Mouse (Mus musculus): ENCODE data around the gene Eif1.
"Not testable (repeated sequence)": the region's sequence is repeated elsewhere in the genome, so short reads cannot be mapped to it uniquely, and the experiment has no call there.

Gene Eif1

GRCm38 (mm10) chr11:100313424-100313823 is 6.3 kb upstream of the Eif1 start:
- DNase-seq: no peak

DNA sequence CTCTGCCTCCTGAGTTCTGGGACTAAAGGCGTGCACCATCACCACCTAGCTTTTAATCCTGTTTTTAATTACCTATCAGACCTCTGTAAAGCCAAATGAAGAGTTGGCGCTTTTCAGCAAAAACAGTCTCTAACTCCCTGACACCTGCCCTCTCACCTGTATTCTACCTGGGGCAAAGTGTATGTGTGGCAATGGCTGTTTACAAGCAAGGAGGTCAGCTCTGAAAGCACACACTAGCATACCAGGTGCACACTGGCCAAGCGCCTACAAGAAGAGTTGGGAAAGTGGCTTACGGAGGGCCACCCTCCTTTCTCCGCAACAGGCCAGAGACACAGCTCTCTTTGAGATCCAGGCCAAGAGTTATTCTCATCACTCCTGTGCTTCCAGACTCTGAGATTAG is 4.2 kb upstream of the Eif1 start:
- DNase-seq: no peak

DNA sequence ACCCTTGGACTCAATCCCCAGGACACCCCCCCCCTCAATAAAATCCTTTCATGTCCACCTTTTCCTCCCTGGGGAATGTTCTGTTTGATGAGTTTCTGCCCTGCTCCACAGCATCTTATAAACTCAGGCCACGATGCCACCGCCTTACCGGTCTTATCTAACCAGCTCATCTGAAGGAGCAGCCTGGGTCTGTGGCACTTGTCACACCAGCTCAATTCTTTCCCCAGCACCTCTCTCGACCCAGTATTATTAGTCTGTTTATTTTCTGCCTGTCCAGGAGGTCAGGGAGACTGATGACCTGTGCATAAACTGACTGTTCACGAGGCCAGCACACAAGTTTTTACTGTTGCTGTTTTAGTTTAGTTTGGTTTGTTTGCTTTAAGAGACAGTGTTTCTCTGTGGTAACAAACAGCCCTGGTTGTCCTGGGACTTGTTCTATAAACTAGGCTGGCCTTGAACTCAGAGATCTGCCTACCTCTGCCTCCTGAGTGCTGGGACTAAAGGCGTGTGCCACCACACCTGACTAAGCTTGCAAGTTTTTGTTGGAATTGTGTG is 1.8 kb upstream of the Eif1 start:
- DNase-seq: no peak

- DNase-seq: peak; percentile 36 to 51
Observed at GRCm38 (mm10) chr11:100318529-100319451, 895 bp upstream of the Eif1 start.

GRCm38 (mm10) chr11:100320172-100320630 is 516 bp downstream of the Eif1 start:
- peak; percentile 98 for DNase-seq

DNA sequence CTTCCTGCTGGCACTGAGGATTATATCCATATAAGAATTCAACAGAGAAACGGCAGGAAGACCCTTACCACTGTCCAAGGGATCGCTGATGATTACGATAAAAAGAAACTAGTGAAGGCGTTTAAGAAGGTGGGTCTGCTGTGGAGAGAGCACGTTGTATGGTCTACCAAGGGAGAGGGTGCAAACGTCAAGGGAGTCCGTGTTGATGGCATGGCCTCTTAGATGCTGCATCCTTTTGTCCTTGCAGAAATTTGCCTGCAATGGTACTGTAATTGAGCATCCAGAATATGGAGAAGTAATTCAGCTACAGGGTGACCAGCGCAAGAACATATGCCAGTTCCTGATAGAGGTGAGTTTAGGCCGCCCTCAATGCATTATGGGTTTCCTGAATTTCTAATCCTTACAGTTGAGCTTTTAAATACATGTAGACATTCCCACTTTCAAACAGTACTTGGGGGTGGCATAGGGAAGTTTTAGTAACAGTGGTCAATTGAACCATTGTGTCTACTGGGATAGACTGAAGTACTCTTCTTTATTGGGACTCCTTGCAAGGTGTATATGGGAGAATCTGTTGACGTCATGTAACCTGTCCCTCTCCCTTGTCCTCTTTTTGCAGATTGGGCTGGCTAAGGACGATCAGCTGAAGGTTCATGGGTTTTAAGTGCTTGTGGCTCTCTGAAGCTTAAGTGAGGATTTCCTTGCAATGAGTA is 1.2 kb downstream of the Eif1 start:
- DNase-seq: not testable (repeated sequence)

DNA sequence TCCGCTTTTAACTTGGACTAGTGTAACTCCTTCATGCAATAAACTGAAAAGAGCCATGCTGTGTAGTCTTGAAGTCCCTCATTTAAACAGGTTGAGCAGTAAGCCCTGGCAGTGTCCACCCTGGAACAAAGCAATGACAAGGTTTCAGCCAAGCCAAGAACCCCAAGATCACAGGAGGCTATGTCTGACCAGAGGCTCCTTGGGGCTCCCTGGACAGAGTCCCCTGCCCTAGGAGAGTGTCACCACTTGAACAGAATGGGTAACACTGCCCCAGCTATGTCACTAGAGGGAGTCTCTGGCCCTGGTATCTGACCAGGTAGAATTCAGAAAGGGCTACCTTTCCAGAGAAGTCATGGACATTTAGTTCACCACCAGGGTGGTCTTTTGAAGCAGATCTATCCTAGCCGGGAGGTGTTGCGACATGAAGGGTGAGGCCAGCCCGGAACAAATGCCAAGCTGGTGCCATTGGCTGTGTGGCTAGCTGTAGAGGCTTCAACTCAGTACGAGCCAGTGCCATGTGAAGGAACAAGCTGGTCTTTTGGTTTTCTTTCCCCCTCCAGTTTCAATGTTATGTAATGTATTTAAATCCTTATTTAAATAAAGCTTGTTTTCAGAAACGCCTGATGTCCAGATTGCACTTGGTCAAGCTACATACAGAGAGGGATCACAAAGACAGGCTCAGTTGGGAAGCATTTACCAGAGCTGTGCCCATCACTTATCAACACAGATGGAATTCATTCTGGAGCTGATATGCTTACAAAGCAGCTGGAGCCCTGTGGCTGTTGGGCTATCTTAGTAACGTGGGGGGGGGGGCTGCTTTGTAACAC is 2.0 kb downstream of the Eif1 start:
- not testable (repeated sequence) for DNase-seq

DNA sequence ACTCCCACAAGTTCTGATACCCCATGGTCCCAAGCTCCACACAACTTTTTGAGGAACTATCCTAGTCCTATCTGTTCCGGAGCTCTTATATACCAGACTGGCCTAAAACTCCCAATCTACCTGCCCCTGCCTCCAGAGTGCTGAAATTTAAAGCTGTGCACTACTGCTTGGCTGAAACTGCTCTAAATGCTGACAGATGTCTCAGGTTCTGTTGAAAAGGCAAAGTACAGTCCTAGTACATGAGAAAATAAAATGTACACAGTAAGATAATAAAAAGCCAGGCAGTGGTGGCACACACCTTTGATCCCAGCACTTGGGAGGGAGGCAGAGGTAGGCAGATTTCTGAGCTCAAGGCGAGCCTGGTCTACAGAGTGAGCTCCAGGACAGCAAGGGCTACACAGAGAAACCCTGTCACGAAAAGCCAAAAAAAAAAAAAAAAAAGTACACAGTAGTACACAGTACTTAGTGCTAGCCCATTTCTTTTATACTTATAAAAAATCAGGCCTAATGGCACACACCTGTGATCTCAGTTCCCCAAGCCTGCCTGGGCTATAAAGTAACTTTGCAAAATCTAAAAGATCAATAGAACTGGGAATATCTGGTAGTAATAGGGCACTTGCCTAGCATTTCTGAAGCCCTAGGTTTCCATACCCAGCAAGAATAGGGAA is 3.0 kb downstream of the Eif1 start:
- no peak for DNase-seq

GRCm38 (mm10) chr11:100323578-100323977 is 3.9 kb downstream of the Eif1 start:
- peak; percentile 74 to 83 for DNase-seq

GRCm38 (mm10) chr11:100325062-100325629 is 5.5 kb downstream of the Eif1 start:
- DNase-seq: no peak

- DNase-seq: no peak
Observed at GRCm38 (mm10) chr11:100327316-100327715, 7.6 kb downstream of the Eif1 start.

DNA sequence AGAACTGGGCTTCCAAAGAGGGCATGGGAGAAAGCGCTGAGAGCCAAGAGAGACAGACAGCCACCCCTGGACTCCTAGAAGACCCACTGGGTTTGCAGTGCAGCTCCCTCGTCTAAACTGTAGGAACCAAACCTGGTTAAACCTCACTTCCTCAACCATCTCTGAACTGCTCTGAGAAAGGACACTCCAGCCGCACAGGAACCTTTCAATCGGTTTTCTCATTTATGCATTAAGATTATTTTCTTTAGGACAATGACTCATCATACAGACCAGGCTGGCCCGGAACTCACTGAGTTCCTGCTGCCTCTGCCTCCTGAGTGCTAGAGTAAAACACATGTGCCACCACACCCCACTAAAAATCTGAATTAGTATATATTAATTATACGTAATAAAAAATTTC is 8.1 kb downstream of the Eif1 start:
- no peak for DNase-seq

DNA sequence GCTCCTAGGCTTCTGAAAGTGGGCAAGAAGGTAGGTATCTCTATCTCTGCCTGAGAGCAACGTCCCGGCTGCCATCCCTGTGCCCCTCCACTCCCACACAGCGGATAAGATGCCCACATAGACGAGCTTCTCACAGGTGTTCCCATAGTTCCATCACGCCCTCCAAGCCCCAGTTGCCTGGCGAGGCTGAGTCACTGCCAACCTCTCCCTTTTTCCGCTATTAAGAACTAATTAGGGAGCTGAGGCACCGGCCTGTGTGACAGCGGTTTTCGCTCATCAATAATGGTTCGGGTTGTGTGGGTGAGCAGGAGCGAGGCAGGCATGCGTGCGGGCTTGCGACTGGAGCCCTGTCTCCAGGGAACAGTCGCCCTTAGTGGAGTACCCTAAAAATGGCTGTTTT is 10.6 kb downstream of the Eif1 start:
- DNase-seq: no peak

GRCm38 (mm10) chr11:100330816-100331375 is 11.2 kb downstream of the Eif1 start:
- not testable (repeated sequence) for DNase-seq

- no peak for DNase-seq
Observed at GRCm38 (mm10) chr11:100332766-100333515, 13.3 kb downstream of the Eif1 start.

GRCm38 (mm10) chr11:100333944-100334457 is 14.3 kb downstream of the Eif1 start, which contains the start of gene Gast:
Gene Gast, plus strand, starts transcription at chr11:100334407.
- DNase-seq: no peak

DNA sequence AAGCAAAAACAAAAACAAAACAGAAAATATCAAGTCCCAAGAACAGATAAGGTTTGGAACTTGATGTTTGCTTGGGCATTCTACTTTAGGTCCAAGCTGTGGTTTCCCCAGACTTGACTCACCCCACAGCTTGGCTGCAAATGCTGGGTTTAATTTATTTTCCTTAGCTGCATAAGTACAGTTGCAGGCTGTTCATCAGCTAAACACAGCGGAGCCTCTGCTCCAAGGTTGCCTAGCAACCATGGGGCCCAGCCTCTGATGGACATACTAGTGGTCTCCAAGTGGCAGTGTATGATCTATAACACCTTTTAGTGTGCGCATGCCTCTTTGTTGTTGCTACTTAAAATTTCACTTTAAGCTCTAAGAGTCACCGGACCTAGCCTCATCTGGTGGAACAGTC is 16.0 kb downstream of the Eif1 start:
- DNase-seq: no peak

DNA sequence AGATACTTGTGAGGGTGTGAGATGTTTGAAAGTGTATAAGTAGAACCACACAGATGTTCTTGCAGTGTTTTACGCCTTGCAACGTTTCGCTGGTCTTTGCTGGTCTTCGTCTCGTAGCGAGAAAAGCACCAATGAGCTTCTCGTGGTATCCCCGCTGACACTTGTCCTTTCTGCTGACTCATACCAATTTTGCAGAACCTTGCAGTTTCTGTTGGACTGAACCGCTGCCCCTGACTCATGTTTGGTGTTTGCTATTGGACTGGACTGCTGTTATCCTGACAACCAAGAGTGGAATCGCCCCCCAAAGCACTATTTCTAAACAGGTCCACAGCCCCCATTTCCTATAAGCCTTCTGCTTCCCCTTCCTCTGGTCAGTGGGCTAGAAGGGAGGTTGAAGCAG is 24.6 kb downstream of the Eif1 start:
- DNase-seq: no peak

GRCm38 (mm10) chr11:100352076-100352857 is 32.6 kb downstream of the Eif1 start:
- peak; percentile 71 to 76 for DNase-seq

Data from cerebellum, postnatal 10 days (tissue).